Mouse (Mus musculus) regulatory T cell (primary cell): ENCODE results near the gene Sik1.
"Not testable (repeated sequence)": the region's sequence is repeated elsewhere in the genome, so short reads cannot be mapped to it uniquely, and the experiment has no call there.

Source experiments
- in situ Hi-C: fragments of 300-600 bp; cut with MboI, MseI; formaldehyde crosslinking; loops from one replicate; pipeline ENCODE4 v1.15.1; 2025; ENCODE audit warnings: high pct_unique_total_duplicates

The Sik1 gene

GRCm38 (mm10) chr17:31855597-31856518, at the start of gene Sik1:
Gene Sik1, minus strand, starts transcription at chr17:31855804.
- in situ Hi-C loops: loop anchor here (5.0 kb wide), 1 partner anchor 164 kb away; no protein-coding TSS in a partner anchor

GRCm38 (mm10) chr17:31905201-31905790, 49.7 kb upstream of the Sik1 start:
- in situ Hi-C loops: loop anchor here (5.0 kb wide), 1 partner anchor 57 kb away; no protein-coding TSS in a partner anchor

GRCm38 (mm10) chr17:31904036-31904435, 48.4 kb upstream of the Sik1 start:
- in situ Hi-C loops: no loop called here

DNA sequence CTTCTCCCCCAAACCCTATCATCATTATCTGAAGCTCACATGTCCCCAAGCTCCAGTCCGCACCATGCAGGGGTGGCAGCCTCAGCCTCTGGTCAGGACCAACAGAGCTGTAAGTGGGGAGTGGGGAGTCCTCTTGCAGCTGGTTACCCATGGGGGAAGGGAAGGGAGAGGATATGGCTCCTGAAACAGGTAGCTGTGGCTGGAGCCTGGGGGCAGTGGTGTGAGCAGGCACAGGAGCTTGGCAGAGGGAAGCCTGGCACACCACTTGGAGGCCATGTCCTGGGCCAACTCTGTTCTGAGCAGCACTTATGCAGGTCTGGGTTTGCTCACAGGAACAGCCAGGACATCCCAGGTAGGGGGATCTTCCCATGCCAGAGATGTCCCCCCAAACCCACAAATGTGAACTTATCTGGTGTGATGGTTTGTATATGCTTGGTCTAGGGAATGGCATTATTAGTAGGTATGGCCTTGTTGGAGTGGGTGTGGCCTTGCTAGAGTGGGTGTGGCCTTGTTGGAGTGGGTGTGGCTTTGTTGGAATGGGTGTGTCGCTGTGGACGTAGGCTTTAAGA, 47.1 kb upstream of the Sik1 start:
- in situ Hi-C loops: no loop called here

- in situ Hi-C loops: no loop called here
These were observed 46.0 kb upstream of the Sik1 start for GRCm38 (mm10) chr17:31901461-31902204.

- in situ Hi-C loops: no loop called here
These were observed 43.3 kb upstream of the Sik1 start for GRCm38 (mm10) chr17:31898941-31899340.

DNA sequence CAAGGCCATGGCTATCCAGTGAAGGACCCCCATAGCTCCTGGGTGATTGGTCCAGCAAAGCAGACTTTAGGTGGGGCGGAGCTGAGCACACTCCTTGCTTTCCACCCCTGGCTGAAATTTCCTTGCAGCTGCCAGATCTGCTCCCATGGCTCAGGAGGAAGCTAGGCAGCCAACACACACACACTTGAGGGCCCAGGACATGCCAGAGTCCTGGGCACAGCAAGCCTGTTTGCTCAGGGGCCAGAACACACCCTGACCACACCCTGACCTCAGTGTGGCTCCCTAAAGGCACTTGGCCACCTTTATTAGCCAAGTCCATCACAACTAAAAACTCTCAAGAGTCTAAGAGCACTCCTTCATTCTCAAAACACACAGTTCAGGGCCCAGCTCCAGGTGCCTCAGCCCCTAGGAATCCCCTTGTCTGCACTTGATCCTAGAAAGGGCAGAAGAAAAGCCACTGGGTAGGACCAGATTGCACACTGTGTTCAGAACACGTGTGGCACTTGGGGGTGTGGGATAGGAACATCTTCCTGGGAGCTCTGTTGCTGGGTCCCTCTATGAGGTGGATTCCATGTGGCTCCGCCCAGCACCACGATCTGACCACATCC, 41.7 kb upstream of the Sik1 start:
- in situ Hi-C loops: no loop called here

DNA sequence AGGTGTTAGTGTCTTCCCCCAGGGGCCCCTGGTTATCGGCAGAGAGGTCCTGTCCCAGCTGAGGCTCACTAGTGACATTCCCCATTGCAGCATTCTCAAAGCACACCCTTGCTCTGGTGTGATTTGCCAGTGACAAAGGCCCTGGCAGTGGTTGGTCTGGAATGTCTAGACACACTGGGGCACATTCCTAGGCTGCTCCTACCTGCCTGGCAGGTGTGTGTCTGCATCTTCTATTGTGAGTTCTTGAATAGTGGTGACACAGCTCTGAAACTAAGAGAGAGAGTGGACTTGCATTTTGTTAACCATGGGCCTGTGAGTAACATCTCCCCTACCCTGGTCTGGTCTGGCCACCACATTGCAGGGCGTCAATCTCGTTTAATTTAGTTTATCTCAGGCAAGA, 41.1 kb upstream of the Sik1 start:
- in situ Hi-C loops: no loop called here

- in situ Hi-C loops: no loop called here
These were observed 40.7 kb upstream of the Sik1 start for GRCm38 (mm10) chr17:31896311-31896710.

DNA sequence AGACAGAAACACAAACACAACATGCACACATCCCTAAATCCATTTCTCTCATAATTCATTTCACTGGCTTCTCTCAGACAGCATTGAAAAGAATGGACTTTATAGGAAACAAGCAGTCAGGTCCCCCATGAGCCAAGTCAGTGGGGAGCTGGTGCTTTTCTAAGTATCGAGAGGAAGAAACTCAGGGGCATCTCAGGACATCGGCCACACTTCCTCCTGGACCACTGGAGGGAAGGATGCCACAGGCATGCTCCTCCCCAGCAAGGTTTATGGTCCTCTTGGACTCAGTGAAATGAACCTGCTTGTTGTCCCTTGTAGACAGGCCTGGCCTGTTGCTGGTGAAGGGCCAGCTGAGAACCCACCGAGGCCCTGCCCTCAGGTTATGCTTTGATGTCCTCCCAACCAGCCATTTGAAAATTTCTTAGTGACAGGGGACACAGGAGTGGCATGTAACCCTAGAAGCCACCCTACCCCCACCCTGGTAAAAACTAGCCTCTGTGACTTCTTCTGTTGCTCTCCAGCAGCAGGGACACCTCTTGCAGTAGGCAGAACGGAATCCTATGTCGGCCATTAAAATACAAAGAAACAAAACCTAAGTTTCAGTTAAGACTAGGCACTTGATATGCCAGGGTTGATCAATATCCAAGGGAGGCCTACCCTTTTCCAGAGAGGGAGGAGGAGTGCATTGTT, 37.9 kb upstream of the Sik1 start:
- in situ Hi-C loops: no loop called here

DNA sequence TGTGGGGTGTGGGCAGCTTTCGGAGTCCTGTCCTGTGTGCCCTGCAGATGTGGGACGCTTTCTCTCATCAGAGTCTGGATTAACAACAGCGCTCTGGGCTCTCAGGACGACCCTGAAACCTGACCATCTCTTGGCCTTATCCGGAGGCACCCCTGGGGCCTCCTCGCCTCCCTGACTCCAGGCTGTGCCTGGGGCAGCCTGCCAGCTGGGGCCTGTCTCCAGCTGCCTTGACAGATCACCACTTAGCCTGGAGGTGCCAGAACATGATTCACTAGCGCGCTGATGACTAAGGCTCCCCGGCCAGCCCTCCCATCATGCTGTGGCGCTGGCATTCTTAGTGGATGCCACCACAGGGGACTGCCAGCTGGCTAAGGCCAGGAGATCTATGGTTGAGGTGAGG, 37.1 kb upstream of the Sik1 start:
- in situ Hi-C loops: no loop called here

DNA sequence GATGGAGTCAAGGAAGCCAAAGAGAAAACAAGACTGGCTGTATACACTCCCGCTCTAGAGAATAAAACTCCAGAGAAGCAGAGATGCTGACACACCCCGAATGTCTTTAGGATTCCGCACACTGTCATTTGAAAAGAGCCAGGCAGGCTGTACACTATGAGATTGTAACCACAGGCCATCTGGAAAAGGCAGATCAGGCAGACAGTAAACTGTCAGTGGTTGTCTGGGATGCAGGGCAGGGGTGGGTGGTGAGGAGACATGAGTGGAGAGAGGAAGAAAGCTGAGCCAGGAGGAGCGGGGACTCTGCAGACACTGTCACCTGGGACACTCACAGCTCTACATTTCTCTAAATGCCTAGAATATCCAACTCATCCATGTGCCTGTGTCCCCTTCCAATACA, 36.3 kb upstream of the Sik1 start:
- in situ Hi-C loops: no loop called here

DNA sequence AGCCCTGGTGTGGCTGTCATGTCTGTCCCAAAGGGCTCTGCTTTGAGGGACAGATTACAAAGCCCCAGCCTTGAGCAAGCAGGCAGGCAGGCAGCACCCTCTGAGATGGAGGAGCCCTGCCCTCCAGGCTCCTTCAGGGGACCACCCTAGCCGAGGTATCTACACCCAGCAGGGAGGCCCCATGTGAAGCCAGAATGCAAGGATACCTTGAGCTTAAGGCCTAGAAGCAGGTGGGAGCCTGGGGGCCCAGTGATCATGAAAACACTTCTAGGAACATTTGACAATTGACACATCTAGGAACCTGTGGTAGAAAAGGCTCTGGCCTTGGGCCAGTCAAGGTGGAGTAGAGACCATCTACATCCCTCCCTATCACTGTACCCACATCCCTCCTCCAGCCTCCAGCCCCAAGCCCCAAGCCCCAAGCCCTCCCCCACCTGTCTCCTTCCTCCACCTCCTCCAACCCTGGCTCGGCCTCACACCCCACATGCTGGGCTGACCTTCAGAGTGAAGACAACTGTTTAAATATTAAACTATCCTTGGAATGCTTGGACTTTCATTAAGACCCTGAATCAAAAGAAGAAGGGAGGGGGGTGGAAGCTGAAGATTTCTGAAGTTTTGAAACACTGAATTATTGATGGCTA, 34.8 kb upstream of the Sik1 start:
- in situ Hi-C loops: no loop called here

DNA sequence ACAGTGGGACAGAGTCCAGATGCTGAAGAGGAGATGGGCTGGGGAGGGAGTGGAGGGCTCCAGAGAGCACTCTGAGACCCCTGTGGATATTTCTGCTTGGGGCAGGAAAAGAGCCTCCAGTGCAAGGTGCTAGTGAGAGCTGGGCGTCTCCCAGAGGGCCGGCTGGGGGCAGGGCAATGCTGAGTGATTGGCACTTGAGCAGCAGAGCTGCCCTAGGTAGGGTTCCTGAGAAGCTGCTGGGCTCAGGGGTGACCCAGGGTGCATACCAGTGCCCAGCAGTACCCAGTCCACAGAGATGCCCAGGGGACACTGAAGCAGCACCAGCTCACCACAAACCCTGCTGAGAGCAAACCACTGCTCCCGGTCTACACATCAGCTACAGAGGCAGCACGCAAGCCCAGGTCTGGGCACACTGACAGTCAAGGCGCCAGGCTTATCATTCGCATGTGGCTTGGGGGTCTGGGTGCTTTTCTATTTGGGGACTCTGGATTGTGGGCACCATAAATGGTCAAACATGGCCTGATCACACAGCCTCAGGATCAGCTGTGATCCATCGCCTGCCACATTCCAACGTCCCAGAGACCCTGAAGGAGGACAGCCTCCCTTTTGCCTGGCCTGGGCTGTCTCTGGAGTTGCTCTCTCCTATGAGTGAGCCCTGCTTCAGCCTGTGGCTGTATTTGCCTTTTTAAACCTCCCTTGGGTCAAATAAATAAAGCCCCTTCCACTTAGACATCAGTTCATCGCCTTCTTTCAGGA, 34.0 kb upstream of the Sik1 start:
- in situ Hi-C loops: no loop called here

GRCm38 (mm10) chr17:31888540-31888939, 32.9 kb upstream of the Sik1 start:
- in situ Hi-C loops: no loop called here

- in situ Hi-C loops: not testable (repeated sequence)
These were observed 29.1 kb upstream of the Sik1 start for GRCm38 (mm10) chr17:31884676-31885075.

GRCm38 (mm10) chr17:31879406-31879805, 23.8 kb upstream of the Sik1 start:
- in situ Hi-C loops: no loop called here

GRCm38 (mm10) chr17:31877650-31878141, 22.1 kb upstream of the Sik1 start:
- in situ Hi-C loops: no loop called here

GRCm38 (mm10) chr17:31877181-31877581, 21.6 kb upstream of the Sik1 start:
- in situ Hi-C loops: no loop called here
